Mouse (Mus musculus): ENCODE data around the gene Cenpb.

The Cenpb gene

GRCm38 (mm10) chr2:131205521-131206182, 25.8 kb upstream of the Cenpb start:
- TF ChIP-seq GATA4 (IDR thresholded peaks at IDR 0.05; ENCODE audit: insufficient replicate concordance, low read length) = no peak

GRCm38 (mm10) chr2:131204410-131204981, 24.6 kb upstream of the Cenpb start:
- TF ChIP-seq GATA4 (IDR thresholded peaks at IDR 0.05; ENCODE audit: insufficient replicate concordance, low read length) = no peak

- TF ChIP-seq GATA4 (IDR thresholded peaks at IDR 0.05; ENCODE audit: insufficient replicate concordance, low read length) = no peak
Observed at GRCm38 (mm10) chr2:131203816-131204409, 24.0 kb upstream of the Cenpb start.

- TF ChIP-seq GATA4 (IDR thresholded peaks at IDR 0.05; ENCODE audit: insufficient replicate concordance, low read length) = no peak
Observed at GRCm38 (mm10) chr2:131201262-131201661, 21.4 kb upstream of the Cenpb start.

GRCm38 (mm10) chr2:131200710-131201109, 20.8 kb upstream of the Cenpb start:
- TF ChIP-seq GATA4 (IDR thresholded peaks at IDR 0.05; ENCODE audit: insufficient replicate concordance, low read length) = no peak

- no peak for TF ChIP-seq GATA4 (IDR thresholded peaks at IDR 0.05; ENCODE audit: insufficient replicate concordance, low read length)
Observed at GRCm38 (mm10) chr2:131196606-131197316, 16.9 kb upstream of the Cenpb start.

DNA sequence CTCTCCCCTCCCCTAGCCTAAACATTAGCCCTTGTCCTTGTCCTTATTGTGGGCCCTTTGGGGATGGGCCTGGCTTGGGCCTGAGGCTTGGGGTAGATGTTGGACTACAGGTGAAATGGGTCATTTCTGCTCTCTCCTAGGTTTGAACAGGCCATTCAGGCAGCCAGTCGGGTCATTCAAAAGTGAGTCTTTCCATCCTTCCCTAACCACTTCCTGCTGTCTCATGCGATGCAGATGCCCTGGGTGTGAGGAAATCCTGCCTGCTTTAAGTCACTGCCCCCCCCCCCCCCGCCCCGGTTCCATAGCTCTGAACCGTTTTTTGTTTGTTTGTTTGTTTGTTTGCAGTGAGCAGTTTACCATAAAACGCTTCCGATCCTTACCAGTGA, 11.1 kb upstream of the Cenpb start:
- TF ChIP-seq GATA4 (IDR thresholded peaks at IDR 0.05; ENCODE audit: insufficient replicate concordance, low read length) = no peak

- no peak for TF ChIP-seq GATA4 (IDR thresholded peaks at IDR 0.05; ENCODE audit: insufficient replicate concordance, low read length)
Observed at GRCm38 (mm10) chr2:131190344-131191004, 10.6 kb upstream of the Cenpb start.

GRCm38 (mm10) chr2:131189521-131190309, 9.8 kb upstream of the Cenpb start:
- no peak for TF ChIP-seq GATA4 (IDR thresholded peaks at IDR 0.05; ENCODE audit: insufficient replicate concordance, low read length)

DNA sequence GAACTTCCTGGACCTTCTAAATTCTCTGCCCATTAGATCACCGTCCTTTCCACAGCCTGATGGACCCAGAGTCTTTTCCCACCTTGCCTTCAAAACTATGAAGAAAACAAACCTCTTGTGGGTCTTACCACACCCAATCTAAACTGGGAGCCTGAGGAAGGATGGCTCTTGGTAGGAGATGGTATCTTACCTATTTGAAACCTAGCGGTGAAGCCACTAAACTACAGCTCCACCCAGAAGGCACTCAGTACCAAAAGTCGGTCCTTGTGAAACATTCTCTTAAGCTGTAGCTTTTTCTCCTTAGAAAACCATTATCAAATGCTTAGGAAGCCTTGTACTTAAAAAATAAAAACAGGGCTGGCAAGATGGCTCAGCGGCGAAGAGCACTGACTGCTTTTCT, 8.4 kb upstream of the Cenpb start:
- TF ChIP-seq GATA4 (IDR thresholded peaks at IDR 0.05; ENCODE audit: insufficient replicate concordance, low read length) = no peak

- no peak for TF ChIP-seq GATA4 (IDR thresholded peaks at IDR 0.05; ENCODE audit: insufficient replicate concordance, low read length)
Observed at GRCm38 (mm10) chr2:131187602-131187922, 7.7 kb upstream of the Cenpb start.

GRCm38 (mm10) chr2:131186771-131187601, 7.1 kb upstream of the Cenpb start, which contains the start of the genes Cdc25b and Spef1:
Gene Cdc25b (plus strand): TSS chr2:131186949.
Gene Spef1 (minus strand): TSS chr2:131187282.
- TF ChIP-seq GATA4 (IDR thresholded peaks at IDR 0.05; ENCODE audit: insufficient replicate concordance, low read length) = no peak

DNA sequence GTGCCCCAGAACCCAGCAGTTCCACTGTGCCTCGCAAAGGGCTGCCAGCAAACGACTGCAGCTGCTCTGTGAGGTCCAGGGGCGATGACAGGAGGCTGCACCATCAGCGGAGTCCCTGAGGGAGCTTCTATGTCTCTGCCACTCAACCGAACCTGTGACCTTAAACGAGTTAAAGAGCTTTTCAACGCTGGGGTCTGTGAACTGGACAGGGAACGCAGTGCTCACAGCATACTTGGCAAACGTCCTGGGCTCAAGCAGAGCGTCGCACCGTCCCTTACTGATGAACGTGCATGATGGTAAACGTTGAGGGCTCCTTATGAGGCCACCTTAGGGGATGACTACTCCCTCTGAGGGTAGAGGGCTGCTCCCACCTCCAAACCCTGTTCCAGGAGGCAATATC, 6.5 kb upstream of the Cenpb start:
- TF ChIP-seq GATA4 (IDR thresholded peaks at IDR 0.05; ENCODE audit: insufficient replicate concordance, low read length) = no peak

All from liver, adult (tissue).